Mouse (Mus musculus): ENCODE results near the gene Acer1. TPM values are rescaled to one million over a fixed set of nuclear protein-coding genes. Genes with fewer than 3 reads are reported as not detected.

Gene Acer1
- polyA plus RNA-seq, 1 experiment from 2014 or later = not detected

Other genes with a start within 250 kb of the Acer1 start
- 2.5 and 2.6 TPM in 2 replicates for gene Nrtn, start 224.6 kb downstream of the Acer1 start, polyA plus RNA-seq (2015; fragmentation: Nextera tagmentation; extraction: Ambion mirVana)
- gene Dus3l, start 217.4 kb downstream of the Acer1 start, polyA plus RNA-seq (2015; fragmentation: Nextera tagmentation; extraction: Ambion mirVana) = 89.7 and 96.9 TPM in 2 replicates
- 0.54 and 1.0 TPM in 2 replicates for gene Prr22, start 211.9 kb downstream of the Acer1 start, polyA plus RNA-seq (2015; fragmentation: Nextera tagmentation; extraction: Ambion mirVana)
- 4.8 and 6.7 TPM in 2 replicates for gene Rfx2, start 151.1 kb downstream of the Acer1 start, polyA plus RNA-seq (2015; fragmentation: Nextera tagmentation; extraction: Ambion mirVana)
- gene Acsbg2, start 107.7 kb downstream of the Acer1 start, polyA plus RNA-seq (2015; fragmentation: Nextera tagmentation; extraction: Ambion mirVana) = not detected in 2 replicates
- 0.43 and 0.61 TPM in 2 replicates for gene 1700061G19Rik, start 106.6 kb downstream of the Acer1 start, polyA plus RNA-seq (2015; fragmentation: Nextera tagmentation; extraction: Ambion mirVana)
- gene Mllt1, start 46.7 kb downstream of the Acer1 start, polyA plus RNA-seq (2015; fragmentation: Nextera tagmentation; extraction: Ambion mirVana) = 89.1 and 93.3 TPM in 2 replicates
- 166 and 168 TPM in 2 replicates for gene Clpp, start 8.2 kb upstream of the Acer1 start, polyA plus RNA-seq (2015; fragmentation: Nextera tagmentation; extraction: Ambion mirVana)
- gene Alkbh7, start 15.2 kb upstream of the Acer1 start, polyA plus RNA-seq (2015; fragmentation: Nextera tagmentation; extraction: Ambion mirVana) = 54.7 and 55.8 TPM in 2 replicates
- gene Pspn, start 17.9 kb upstream of the Acer1 start, polyA plus RNA-seq (2015; fragmentation: Nextera tagmentation; extraction: Ambion mirVana) = 0.51 and 0.61 TPM in 2 replicates
- 67.3 and 67.5 TPM in 2 replicates for gene Gtf2f1, start 29.2 kb upstream of the Acer1 start, polyA plus RNA-seq (2015; fragmentation: Nextera tagmentation; extraction: Ambion mirVana)
- 0.41 and 0.54 TPM in 2 replicates for gene Gm17949, start 29.3 kb upstream of the Acer1 start, polyA plus RNA-seq (2015; fragmentation: Nextera tagmentation; extraction: Ambion mirVana)
- gene Khsrp, start 49.4 kb upstream of the Acer1 start, polyA plus RNA-seq (2015; fragmentation: Nextera tagmentation; extraction: Ambion mirVana) = 27.9 and 31.2 TPM in 2 replicates
- gene Slc25a41, start 59.5 kb upstream of the Acer1 start, polyA plus RNA-seq (2015; fragmentation: Nextera tagmentation; extraction: Ambion mirVana) = not detected in 2 replicates
- 4.1 and 4.6 TPM in 2 replicates for gene Crb3, start 77.0 kb upstream of the Acer1 start, polyA plus RNA-seq (2015; fragmentation: Nextera tagmentation; extraction: Ambion mirVana)
- 43.1 and 45.0 TPM in 2 replicates for gene Slc25a23, start 77.7 kb upstream of the Acer1 start, polyA plus RNA-seq (2015; fragmentation: Nextera tagmentation; extraction: Ambion mirVana)
- gene Dennd1c, start 96.4 kb upstream of the Acer1 start, polyA plus RNA-seq (2015; fragmentation: Nextera tagmentation; extraction: Ambion mirVana) = 4.3 and 4.4 TPM in 2 replicates
- gene Tubb4a, start 105.7 kb upstream of the Acer1 start, polyA plus RNA-seq (2015; fragmentation: Nextera tagmentation; extraction: Ambion mirVana) = 329 and 394 TPM in 2 replicates
- 6.6 and 8.7 TPM in 2 replicates for gene Tnfsf9, start 123.2 kb upstream of the Acer1 start, polyA plus RNA-seq (2015; fragmentation: Nextera tagmentation; extraction: Ambion mirVana)
- 1.4 and 1.9 TPM in 2 replicates for gene Cd70, start 167.7 kb upstream of the Acer1 start, polyA plus RNA-seq (2015; fragmentation: Nextera tagmentation; extraction: Ambion mirVana)
- 0.08 TPM in 1 of 2 replicates, not detected in the other for gene Tnfsf14, start 212.1 kb upstream of the Acer1 start, polyA plus RNA-seq (2015; fragmentation: Nextera tagmentation; extraction: Ambion mirVana)
- 1.2 and 1.9 TPM in 2 replicates for gene C3, start 246.0 kb upstream of the Acer1 start, polyA plus RNA-seq (2015; fragmentation: Nextera tagmentation; extraction: Ambion mirVana)